Mouse (Mus musculus) urinary bladder, adult 2 months (tissue): ENCODE data around the gene Zfp628. TPM values are rescaled to one million over a fixed set of nuclear protein-coding genes. Genes with fewer than 3 reads are reported as not detected.

Experiments used
- DNase-seq: peaks from one replicate; pipeline ENCODE4 v3.0.0; 2022; ENCODE audit warnings: low spot score
- polyA plus RNA-seq: library from polyadenylated mRNA; depleted of rRNA; stranded (reverse); fragments of >200 nt; gene quantifications from 2 replicates; pipeline ENCODE4 v1.2.3, GENCODE M21; 2012

Zfp628 gene
- polyA plus RNA-seq, 1 experiment = 7.7 TPM

DNA sequence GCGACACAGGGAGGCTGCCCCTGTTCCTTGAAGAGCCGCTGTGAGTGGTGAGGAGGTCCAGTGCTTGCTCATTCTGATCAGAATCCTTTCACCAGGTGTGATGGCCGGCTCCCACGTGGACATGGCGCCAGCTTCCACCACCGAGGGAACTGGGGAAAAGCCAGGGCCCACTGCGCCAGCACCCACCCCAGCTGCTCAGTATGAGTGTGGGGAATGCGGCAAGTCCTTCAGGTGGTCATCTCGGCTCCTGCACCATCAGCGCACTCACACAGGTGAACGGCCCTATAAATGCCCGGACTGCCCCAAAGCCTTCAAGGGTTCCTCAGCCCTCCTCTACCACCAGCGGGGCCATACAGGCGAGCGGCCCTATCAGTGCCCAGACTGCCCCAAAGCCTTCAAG, 3.7 kb downstream of the Zfp628 start:
- no peak for DNase-seq

DNA sequence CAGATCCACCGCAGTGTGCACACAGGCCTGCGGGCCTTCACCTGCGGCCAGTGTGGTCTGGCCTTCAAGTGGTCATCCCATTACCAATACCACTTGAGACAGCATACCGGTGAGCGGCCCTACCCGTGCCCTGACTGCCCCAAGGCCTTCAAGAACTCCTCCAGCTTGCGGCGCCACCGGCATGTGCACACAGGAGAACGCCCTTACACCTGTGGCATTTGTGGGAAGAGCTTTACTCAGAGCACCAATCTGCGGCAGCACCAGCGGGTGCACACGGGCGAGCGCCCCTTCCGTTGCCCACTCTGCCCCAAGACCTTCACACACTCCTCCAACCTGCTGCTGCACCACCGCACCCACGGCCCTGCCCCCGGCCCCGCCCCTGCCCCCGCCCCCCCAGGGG, 4.1 kb downstream of the Zfp628 start:
- no peak for DNase-seq

DNA sequence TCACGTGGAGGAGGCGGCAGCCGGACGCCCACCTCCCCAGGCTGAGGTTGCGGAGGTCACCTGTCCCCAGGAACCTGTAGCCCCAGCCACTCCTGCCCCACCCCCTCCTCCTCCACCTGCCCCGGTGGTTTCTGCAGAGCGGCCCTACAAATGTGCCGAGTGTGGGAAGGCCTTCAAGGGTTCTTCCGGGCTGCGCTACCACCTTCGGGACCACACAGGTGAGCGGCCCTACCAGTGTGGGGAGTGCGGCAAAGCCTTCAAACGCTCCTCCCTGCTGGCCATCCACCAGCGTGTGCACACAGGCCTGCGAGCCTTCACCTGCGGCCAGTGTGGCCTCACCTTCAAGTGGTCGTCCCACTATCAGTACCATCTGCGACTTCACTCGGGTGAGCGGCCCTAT, 5.0 kb downstream of the Zfp628 start:
- DNase-seq = no peak

DNA sequence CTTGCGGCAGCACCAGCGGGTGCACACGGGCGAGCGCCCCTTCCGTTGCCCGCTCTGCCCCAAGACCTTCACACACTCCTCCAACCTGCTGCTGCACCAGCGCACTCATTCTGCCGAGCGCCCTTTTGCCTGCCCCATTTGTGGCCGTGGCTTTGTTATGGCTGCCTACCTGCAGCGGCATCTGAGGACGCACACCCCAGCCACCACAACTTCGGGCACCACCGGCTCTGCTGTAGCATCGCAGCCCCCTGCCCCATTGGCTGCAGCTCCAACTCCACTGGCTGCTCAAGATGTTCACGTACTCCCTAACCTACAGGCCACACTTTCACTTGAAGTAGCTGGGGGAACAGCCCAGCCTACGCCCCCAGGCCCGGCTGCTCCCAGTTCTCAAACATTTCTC, 5.5 kb downstream of the Zfp628 start:
- DNase-seq = no peak

DNA sequence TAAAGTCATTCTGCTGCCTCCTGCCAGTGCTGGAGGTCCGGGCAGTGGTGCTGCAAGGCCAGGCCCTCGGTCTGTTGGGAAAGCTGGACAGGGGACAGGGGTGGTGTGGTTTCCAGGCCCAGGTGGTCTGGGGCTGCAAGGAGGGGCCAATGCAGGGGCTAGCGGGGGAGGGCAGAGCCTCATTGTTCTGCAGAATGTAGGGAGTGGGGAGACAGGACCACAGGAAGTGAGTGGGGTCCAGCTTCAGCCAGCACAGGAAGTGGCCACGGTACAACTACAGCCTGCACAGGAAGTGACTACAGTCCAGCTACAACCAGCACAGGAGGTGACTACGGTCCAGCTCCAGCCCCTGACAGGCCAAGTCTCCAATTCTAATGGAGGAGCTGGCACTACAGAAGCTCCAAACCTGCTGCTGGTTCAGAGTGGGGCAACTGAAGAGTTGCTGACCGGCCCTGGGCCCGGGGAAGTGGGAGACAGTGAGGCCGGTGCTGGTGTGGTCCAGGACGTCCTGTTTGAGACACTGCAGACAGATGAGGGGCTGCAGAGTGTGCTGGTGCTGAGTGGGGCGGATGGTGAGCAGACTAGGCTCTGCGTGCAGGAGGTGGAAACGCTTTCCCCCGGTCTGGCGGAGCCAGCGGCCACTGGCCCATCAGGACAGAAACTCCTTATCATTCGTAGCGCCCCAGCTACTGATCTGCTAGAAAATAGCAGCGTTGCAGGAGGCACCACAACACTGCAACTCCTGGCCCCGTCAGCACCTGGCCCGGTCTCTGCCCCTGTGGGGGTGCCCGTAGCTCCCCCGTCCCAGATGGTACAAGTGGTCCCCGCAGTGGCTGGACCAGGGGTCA, 6.2 kb downstream of the Zfp628 start:
- DNase-seq = no peak

DNA sequence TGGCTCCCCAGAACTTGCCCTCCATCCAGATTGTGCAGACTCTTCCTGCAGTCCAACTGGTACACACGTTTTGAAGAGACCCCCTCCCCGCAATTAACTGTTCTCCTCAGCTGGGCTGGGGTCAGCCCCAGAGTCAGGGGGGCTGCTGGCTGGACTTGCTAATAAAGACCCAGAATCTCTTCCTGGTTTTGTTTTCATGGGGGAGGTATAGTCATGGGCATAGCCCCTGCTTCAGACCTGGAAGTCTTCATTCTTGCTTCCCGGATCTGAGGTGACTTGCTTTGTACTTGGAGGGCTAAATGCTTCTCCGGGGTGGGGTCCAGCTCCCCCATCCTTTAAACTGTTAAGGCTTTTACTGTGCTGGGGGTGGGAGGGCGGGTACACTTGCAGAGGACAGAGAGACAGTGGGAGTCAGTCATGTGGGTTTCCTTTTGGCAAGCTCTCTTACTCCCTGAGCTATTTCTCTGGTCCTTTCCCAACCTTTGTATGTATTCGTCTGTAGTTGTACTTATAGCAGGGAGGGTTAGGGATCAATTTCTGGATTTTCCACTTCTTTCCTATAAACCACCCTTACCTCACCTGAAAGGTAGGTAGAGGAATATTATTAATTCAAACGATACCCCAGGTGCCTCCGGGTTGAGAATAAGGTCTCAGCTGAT, 6.9 kb downstream of the Zfp628 start, which contains the start of gene Nat14:
Gene Nat14 (plus strand): TSS at position 205 of the 659 bp plus-strand sequence.
- no peak for DNase-seq

DNA sequence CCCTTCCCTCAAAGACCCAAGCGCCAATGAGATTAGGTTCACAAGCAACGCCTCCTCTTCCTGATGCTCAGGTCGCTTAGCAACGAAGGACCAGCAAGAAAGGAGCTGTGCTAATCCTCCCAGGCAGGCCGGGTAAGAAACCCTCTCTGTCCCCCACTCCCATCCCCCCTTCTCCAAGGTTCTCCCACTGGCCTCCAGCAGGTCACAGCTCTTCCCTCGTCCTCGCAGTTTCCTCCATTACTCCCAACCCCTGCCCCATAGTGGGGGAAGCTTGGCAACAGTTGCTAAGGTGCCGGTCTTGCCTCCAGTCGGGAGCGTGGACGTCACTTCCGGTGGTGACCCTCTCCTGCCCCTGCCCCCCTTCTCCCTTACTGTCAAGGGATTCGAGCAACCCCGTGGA, 7.5 kb downstream of the Zfp628 start:
- DNase-seq = no peak

DNA sequence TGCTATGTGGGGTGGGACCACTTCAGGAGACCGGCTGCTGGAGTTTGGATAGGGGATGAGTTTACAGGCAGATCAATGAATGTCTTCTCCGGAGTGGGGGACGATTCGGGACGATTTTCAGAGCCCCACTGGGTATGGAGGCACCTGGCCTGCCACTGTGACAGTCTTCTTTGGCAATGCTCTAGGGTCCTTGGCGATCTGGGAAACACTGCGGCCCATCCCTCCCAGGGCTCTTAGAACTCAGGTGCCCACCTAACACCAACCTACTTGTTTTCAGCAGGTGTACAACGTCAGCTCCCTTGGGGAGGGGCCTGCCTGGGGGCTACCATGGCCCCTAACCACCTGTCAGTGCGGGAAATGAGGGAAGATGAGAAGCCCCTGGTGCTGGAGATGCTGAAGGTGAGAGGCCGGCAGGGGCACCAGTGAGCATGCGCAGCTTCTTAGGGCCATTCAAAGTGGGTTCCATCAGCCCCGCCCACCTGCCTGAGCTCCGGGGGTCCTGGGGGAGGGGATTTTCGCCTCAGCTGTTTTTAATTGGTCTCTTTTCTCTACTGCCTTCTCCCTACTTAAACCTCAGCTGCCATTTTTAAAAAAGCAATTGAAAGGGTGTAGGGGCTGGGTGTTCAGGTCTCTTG, 8.0 kb downstream of the Zfp628 start:
- DNase-seq = no peak

DNA sequence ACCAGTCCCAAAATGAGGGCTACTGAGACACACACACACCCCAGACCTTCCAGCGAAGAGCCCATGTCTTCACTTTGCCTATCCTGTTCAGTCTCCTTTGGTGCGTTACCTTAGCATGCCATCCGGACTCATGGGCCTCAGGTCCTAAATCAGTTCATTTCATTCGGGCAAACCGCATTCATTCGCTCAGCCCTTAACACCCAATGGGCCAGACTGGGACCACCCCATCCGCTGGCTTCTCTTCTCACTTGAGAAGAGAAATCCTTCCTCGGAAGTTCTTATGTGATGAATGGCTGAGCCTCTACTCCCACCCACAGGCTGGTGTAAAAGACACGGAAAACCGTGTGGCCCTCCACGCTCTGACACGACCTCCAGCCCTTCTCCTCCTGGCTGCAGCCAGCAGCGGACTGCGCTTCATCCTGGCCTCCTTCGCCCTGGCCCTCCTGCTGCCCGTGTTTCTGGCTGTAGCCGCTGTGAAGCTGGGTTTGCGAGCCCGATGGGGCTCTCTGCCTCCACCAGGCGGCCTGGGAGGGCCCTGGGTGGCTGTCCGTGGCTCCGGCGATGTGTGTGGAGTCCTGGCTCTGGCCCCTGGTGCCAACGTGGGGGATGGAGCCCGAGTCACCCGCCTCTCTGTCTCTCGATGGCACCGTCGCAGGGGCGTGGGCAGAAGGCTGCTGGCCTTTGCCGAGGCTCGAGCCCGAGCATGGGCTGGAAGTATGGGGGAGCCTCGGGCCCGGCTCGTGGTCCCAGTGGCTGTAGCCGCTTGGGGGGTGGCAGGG, 8.8 kb downstream of the Zfp628 start:
- no peak for DNase-seq

DNA sequence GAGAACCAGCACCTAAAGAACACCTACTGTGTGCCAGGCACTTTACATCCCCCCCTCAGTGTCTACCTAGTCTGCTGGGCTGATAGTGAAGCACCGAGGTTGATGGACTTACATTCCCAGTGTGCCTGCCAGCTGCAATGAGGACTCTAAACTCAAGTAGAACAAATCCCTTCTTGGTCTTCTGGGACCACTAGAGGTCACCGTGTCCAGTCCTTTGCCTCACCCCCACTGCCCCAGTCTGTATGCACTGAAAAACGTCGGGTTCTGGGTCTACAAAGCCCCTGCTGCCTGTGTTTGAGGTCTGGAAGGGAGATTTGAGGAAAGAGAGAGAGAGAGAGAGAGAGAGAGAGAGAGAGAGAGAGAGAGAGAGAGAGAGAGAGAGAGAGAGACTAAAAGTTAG, 9.5 kb downstream of the Zfp628 start:
- no peak for DNase-seq

DNA sequence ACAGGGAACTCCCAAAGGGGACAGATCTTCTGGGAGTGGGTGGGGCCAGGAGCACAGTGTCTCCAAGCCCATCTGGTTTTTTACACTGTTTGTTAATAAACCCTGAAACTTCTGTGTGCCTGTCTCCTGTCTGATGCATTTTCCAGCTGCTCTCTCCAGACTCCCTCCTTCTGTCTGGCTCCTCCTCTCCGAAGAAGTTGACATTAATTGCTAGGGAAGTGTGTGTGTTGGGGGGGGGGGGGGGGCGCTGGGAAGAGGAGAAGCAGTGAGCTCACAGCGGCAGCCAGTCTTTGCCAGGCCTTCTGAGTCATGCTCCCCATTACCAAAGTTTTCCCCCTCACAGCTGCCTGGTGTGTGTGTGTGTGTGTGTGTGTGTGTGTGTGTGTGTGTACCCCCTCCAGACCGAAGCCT, 9.9 kb downstream of the Zfp628 start:
- DNase-seq = no peak

DNA sequence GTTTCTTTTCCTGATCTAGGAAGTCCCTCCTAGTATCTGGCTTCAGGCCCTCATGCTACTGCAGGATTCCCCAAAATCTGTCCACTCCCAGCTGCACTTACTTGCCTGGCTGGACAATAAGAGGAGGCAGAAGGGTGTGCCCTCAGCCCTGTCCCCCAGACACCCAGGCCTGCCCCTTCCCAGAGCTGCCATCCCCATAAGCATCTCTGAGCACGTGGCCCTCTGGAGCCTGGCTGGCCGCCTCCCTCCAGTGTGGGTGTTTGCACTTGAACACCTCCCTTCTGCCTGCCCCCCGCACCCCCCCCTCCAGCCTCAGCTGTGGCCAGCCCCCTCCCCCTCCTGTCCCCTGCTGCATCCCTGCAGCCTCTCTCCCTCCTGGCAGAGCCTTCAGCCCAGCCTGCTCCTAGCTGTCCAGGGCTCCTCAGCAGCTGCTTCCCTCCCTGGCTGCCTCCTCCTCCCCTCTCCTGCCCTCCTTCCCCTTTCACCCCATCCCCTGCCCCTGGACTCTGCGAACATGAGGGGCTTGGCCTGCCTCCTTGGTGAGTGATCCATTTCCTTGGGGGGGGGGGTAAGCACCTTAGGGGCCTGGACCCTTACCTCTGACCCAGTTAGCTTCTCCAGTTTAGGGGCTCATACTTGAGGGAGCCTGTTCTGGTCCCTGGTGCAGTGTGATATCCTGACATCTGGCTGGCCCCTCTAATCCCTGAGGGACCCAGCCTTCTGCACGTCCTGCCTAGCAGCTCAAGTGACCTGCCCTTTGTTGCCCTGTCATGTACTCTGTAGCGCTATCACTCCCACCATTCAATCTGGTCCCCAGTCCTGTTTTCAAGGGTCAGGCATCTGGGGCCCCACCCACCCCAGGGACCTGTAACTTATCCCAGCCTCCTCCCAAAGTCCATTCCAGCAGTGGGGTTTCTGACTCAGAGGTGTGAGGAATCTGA, 10.7 kb downstream of the Zfp628 start, which contains the start of gene Ssc5d:
Gene Ssc5d (plus strand): TSS at position 345 of the 941 bp plus-strand sequence.
- no peak for DNase-seq

DNA sequence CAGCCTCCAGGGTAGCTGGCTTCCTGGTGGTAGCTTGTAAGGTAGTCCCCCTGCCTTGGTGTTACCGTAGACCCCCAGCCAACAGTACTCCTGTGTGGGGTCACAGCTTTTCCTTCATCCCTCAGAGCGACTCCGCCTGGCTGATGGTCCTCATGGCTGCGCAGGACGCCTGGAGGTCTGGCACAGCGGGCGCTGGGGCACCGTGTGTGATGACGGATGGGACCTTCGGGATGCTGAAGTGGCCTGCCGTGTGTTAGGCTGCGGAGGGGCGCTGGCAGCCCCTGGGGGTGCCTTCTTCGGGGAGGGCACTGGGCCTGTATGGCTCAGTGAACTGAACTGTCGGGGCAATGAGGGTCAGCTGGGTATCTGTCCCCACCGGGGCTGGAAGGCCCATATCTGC, 11.8 kb downstream of the Zfp628 start:
- no peak for DNase-seq

DNA sequence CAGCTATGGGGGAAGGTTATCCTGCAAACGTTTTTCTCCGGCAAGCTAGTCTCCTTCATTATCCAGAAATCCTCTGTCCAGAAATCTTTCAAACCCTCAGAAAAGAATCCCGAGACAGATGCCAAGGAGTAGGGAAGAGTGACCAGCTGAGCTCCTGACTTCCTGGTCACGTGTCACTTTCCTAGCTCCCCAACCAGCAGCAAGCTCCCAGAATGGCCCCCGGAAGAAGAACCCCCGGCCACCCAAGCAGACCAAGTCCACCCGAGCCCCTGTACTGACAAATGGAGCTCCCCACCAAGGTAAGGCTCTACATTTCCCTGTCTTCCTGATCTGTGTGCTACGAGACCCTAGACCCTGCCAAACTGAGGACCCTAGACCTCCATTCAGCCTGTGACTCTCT, 12.7 kb downstream of the Zfp628 start:
- no peak for DNase-seq

DNA sequence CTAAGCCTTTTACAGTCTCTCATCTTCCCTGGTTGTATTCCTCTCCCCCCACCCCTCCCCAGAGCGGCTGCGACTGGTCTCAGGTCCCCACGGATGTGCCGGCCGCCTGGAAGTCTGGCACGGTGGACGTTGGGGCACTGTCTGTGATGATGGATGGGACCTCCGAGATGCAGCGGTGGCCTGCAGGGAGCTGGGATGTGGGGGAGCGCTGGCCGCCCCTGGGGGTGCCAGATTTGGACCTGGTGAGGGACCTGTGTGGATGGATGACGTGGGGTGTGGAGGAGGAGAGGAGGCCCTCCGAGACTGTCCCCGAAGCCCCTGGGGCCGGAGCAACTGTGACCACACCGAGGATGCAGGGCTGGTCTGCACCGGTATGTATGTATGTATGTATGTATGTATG, 13.3 kb downstream of the Zfp628 start:
- DNase-seq = no peak

DNA sequence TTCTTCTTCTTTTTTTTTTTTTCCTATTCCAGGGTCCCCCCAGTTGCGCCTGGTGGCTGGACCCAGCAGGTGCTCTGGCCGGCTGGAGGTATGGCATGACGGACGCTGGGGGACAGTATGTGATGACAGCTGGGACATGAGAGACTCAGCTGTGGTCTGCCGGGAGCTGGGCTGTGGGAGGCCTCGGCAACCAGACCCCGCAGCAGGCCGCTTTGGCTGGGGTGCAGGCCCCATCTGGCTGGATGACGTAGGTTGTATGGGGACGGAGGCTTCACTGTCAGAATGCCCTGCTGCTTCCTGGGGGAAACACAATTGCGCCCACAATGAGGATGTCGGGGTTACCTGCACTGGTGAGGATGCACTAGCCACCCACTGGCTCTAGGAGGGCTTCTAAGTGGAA, 18.1 kb downstream of the Zfp628 start:
- no peak for DNase-seq

DNA sequence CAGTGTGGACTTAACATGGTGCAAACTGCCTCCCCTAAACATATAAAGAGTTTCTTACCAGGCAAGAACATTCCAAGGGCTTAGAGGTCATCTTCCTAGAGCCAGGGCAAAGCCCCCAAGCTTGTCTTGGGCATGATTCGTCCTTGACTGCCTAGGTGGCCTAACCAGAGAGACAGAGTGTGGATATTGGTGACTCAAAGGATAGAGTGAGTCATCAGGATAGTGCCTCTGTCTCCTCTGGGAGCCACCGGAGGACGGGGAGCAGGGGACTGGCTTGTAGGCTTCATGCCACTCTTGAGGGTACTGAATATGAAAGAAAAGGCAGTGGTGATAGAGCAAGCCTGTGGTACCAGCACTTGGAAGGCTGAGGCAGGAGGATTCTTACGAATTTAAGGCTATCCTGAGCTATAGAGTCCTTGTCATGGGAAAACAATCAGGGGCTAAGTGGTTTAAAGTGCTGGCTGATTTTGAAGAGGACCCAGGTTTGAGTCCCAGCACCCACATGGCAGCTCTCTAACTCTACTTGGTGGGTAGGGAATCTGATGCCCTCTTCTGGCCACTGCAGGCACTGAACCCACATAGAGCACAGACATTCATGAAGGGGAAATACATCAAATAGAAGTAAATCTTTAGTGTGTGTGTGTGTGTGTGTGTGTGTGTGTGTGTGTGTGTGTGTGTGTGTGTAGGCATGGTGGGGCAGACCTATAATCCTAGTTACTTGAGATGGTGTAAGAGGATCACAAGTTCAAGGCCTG, 19.3 kb downstream of the Zfp628 start:
- no peak for DNase-seq

DNA sequence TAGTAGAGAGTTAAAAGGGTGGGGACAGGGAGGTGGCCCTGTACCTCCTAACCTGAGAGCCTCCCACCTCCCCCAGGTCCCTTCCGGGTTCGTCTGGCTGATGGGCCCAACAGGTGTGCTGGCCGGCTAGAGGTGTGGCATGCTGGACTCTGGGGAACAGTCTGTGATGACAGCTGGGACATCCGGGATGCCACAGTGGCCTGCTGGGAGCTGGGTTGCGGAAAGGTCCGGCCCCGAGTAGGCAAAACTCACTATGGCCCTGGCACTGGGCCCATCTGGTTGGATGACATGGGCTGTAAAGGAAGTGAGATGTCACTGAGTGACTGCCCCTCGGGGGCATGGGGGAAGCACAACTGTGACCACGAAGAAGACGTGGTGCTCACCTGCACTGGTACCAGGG, 21.8 kb downstream of the Zfp628 start:
- no peak for DNase-seq

DNA sequence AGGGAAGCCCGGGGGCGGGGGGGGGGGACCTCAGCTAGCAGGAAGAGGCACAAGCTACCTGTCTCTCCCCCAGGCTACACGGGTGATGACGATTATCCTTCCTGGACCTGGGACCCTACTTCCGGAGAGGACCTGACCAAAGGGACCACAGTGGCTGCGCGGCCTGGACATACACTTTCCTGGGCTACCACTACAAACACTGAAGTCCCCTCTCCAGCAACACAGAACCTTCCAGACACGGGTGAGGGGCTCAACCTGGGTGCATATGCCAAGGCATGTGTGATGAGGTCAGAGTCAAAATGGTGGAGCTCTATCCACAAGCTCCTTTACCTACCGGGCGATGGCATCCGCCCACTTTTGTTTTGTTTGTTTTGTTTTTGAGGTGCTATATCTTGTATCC, 22.4 kb downstream of the Zfp628 start:
- no peak for DNase-seq

DNA sequence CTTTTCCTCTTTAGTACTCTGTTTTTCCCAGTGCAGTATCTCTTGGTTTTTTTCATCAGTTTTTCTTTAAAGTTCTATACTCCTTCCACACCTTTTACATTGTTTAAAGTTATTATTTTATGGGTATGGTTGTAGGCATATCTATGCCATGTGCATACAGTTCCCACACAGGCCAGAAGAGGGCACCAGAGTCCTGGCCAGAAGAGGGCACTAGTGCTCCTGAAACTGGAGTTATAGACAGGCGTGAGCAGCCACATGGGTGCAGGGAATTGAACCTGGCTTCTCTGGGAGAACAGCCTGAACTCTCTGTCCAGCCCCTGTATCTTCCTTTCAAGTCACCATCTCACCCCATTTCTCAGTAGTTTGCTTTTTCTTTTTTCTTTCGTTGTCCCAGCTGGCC, 23.4 kb downstream of the Zfp628 start:
- DNase-seq = no peak
